Mouse (Mus musculus) small intestine, adult 2 months (tissue): ENCODE results near the gene Muc1. TPM values are rescaled to one million over a fixed set of nuclear protein-coding genes. Genes with fewer than 3 reads are reported as not detected.

Experiments used
- H3K27ac ChIP-seq: fragments of 200-500 bp; 2 replicates; pipeline ENCODE4 v1.5.1; 2012; ENCODE audit warnings: low read depth, low read length, control low read depth, inconsistent platforms; ENCODE audit not compliant: insufficient read depth
- H3K27me3 ChIP-seq: fragments of 200-500 bp; 2 replicates; pipeline ENCODE4 v1.6.1; 2012; ENCODE audit warnings: mild to moderate bottlenecking, moderate library complexity, low read length, inconsistent platforms; ENCODE audit not compliant: control insufficient read depth, insufficient read depth
- H3K36me3 ChIP-seq: fragments of 200-500 bp; 2 replicates; pipeline ENCODE4 v1.6.1; 2012; ENCODE audit warnings: mild to moderate bottlenecking, low read length, control low read depth, inconsistent platforms; ENCODE audit not compliant: control insufficient read depth, insufficient read depth
- H3K4me1 ChIP-seq: fragments of 200-500 bp; 2 replicates; pipeline ENCODE4 v1.6.1; 2012; ENCODE audit warnings: low read length, inconsistent platforms, mixed read lengths; ENCODE audit not compliant: control insufficient read depth, insufficient read depth, insufficient read length
- H3K4me3 ChIP-seq: fragments of 200-500 bp; 2 replicates; pipeline ENCODE4 v1.5.1; 2012; ENCODE audit warnings: low read depth, mild to moderate bottlenecking, control low read depth, inconsistent platforms, low read length, moderate library complexity
- CTCF ChIP-seq: fragments of 200-500 bp; IDR thresholded peaks from 2 replicates; pipeline ENCODE4 v1.5.1; 2012; ENCODE audit warnings: low read depth, mild to moderate bottlenecking, control low read depth, inconsistent platforms, low read length, moderate library complexity, mixed read lengths; ENCODE audit not compliant: insufficient replicate concordance, insufficient read length; ENCODE audit errors: extremely low read depth
- POLR2A ChIP-seq: fragments of 200-500 bp; IDR thresholded peaks from 2 replicates; pipeline ENCODE4 v1.6.1; 2012; ENCODE audit warnings: low read depth, mild to moderate bottlenecking, control low read depth, inconsistent platforms, low read length, moderate library complexity
- WGBS: fragments of 180-500 bp; shearing (Covaris S2); methylation state at CpG from one replicate; pipeline ENCODE4 v1.1.7; 2018; 5-methylcytosine and 5-hydroxymethylcytosine counted together
- polyA plus RNA-seq: library from polyadenylated mRNA; depleted of rRNA; stranded (reverse); fragments of >200 nt; gene quantifications from 2 replicates; pipeline ENCODE4 v1.2.3, GENCODE M21; 2012

Gene Muc1
- polyA plus RNA-seq, 1 experiment, result 0.76 TPM

- no peak for TF ChIP-seq CTCF
- no peak for TF ChIP-seq POLR2A
- Histone ChIP-seq H3K36me3 (no peaks in the 10 kb centered on the region), H3K27ac (peak within 1 kb of the TSS; percentile 31), H3K27me3 (peaks cover 18% of the 10 kb centered on the region), H3K4me1 (peaks cover 6% of the 10 kb centered on the region), H3K4me3 (peak within 1 kb of the TSS; percentile 63)
- WGBS, result 15% methylated on average over 21 of the region's 21 CpGs
Observed at GRCm38 (mm10) chr3:89226900-89227299, 2.0 kb upstream of the Muc1 start, which contains the start of gene Mtx1. TSS of gene Mtx1 (minus strand) at chr3:89227088.

- peak overlapping the region; percentile 63 for H3K4me3 ChIP-seq
- peaks cover 6% of the 10 kb centered on the region for H3K4me1 ChIP-seq
- TF ChIP-seq POLR2A, result peak; percentile 54; the same call in 1 of the 2 replicates
- TF ChIP-seq CTCF, result no peak
- WGBS, result 3% methylated on average over 41 of the region's 41 CpGs
- H3K27ac ChIP-seq, result peak overlapping the region; percentile 31
- H3K27me3 ChIP-seq, result peaks cover 21% of the 10 kb centered on the region
- no peaks in the 10 kb centered on the region for H3K36me3 ChIP-seq
Observed at GRCm38 (mm10) chr3:89227307-89228179, 1.3 kb upstream of the Muc1 start.

GRCm38 (mm10) chr3:89228180-89228549, 692 bp upstream of the Muc1 start:
- peaks cover 10% of the 10 kb centered on the region for H3K4me1 ChIP-seq
- peak; percentile 97 for TF ChIP-seq CTCF
- no peak for TF ChIP-seq POLR2A
- WGBS, result 1% methylated on average over 20 of the region's 20 CpGs

GRCm38 (mm10) chr3:89229276-89229675, 419 bp downstream of the Muc1 start:
- TF ChIP-seq POLR2A (no peak), CTCF (no peak)
- H3K4me1 ChIP-seq, result peaks cover 20% of the 10 kb centered on the region
- no peaks in the 10 kb centered on the region for H3K36me3 ChIP-seq
- no peak overlapping the region for H3K4me3 ChIP-seq
- H3K27me3 ChIP-seq, result peaks cover 21% of the 10 kb centered on the region
- 74% methylated on average over 4 of the region's 4 CpGs for WGBS
- H3K27ac ChIP-seq, result no peak overlapping the region

More at GRCm38 (mm10) chr3:89228180-89228549, 692 bp upstream of the Muc1 start:
- Histone ChIP-seq H3K27ac (peak overlapping the region; percentile 31), H3K27me3 (peaks cover 21% of the 10 kb centered on the region), H3K36me3 (no peaks in the 10 kb centered on the region), H3K4me3 (peak overlapping the region; percentile 63)

GRCm38 (mm10) chr3:89230561-89230960, 1.7 kb downstream of the Muc1 start:
- H3K27ac ChIP-seq, result no peak overlapping the region
- 91% methylated on average over 2 of the region's 2 CpGs for WGBS
- H3K4me3 ChIP-seq, result no peak overlapping the region
- TF ChIP-seq POLR2A (no peak), CTCF (no peak)
- H3K4me1 ChIP-seq, result peaks cover 24% of the 10 kb centered on the region
- H3K27me3 ChIP-seq, result peaks cover 17% of the 10 kb centered on the region
- no peaks in the 10 kb centered on the region for H3K36me3 ChIP-seq

- no peak overlapping the region for H3K4me3 ChIP-seq
- WGBS, result 37% methylated on average over 7 of the region's 7 CpGs
- TF ChIP-seq CTCF, result no peak
- TF ChIP-seq POLR2A, result no peak
Observed at GRCm38 (mm10) chr3:89231345-89231744, 2.5 kb downstream of the Muc1 start.

GRCm38 (mm10) chr3:89231772-89232275, 3.0 kb downstream of the Muc1 start:
- WGBS, result 64% methylated on average over 16 of the region's 16 CpGs
- no peaks in the 10 kb centered on the region for H3K36me3 ChIP-seq
- no peak overlapping the region for H3K27ac ChIP-seq
- peaks cover 24% of the 10 kb centered on the region for H3K4me1 ChIP-seq
- no peak overlapping the region for H3K4me3 ChIP-seq
- peaks cover 18% of the 10 kb centered on the region for H3K27me3 ChIP-seq
- no peak for TF ChIP-seq CTCF
- TF ChIP-seq POLR2A, result no peak

More at GRCm38 (mm10) chr3:89231345-89231744, 2.5 kb downstream of the Muc1 start:
- Histone ChIP-seq H3K27ac (no peak overlapping the region), H3K27me3 (peaks cover 16% of the 10 kb centered on the region), H3K4me1 (peaks cover 24% of the 10 kb centered on the region), H3K36me3 (no peaks in the 10 kb centered on the region)
